Mouse (Mus musculus): Measurements from ENCODE around the gene Flad1.

Flad1 gene

DNA sequence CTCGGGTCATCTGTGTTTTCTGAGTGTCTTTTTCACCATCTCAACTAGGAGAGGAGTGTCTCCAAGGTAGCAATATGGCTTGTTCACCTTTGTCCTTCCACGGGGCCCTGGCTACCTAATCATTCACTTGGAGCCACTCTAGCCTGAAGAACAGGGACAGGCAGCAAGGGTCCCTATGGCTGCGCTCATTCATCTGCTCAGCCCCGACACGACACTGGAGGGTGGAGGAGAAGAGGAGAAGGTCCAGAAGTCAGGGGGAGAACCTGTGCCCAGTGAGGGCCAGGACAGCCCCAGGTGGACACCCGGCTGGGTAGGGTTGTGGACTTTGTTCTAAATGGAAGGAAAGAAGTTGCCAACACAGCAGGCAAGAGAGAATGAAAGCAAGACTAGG lies 56.2 kb downstream of the Flad1 start:
- intact Hi-C loops (cut with DNase I): loop anchor here (2.0 kb wide), 1 partner anchor 15 kb away; no protein-coding TSS in a partner anchor

DNA sequence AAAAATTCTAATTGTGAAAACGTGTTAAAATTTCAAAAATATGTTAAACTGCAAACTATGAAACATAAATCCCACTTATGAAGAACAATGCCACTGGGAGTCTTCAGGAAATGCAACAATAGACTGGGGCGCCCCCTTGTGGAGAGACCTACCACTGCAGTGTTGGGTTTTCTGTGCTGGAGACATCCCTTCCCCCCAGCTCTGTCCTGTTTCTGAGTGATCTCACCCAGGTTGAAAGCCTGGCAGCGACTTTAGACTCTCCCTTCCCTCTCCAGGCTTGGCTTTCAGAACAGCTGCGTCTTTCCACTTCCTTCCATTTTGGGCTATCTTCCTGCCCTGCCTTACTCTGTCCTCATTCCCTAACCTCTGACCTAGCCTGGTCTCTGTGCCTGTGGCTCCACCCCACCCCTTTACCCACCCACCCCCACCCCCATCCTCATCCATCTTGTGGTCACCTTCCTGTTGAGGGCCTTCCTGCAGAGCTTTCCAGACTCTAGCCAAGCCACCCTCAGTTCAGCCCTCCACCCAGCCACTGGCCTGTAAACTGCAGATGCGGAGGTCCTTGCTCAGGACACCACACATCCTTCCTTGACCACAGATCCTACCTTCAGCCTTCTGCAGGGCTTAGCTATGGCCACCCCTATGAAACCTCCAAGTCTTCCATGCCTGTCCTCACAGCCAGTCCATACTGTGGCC lies 56.7 kb downstream of the Flad1 start:
- intact Hi-C loops (cut with DNase I): loop anchor here (2.0 to 5.0 kb wide), 2 partner anchors 14 to 38 kb away; no protein-coding TSS in a partner anchor

DNA sequence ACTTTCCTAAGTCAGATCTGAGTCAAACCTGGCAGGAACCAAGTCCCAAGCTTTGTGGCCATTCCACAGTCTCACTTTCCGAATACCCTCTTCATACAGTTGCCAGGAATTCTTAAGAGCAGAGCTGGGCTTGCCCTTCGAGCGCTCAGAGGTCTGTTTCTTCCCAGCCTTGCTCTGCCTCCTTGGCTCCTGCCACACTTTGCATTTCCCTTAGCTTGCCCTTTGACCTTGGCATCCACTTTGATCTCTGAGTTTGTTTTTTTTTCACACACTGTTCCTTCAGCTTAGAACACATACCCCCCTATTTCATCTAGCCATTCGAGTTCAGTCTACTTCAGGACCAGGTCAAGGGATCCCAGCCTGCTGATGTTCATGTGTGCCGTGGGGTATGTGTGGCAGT lies 60.4 kb downstream of the Flad1 start:
- intact Hi-C loops (cut with DNase I): loop anchor here (5.0 kb wide), 1 partner anchor 34 kb away; no protein-coding TSS in a partner anchor

Data from adrenal gland (tissue).